12 mouse cellular contexts compared by ENCODE assay signal in genomic region chr2:170250680-170251079, GRCm38 (mm10).
"Had no signal": no experiment of that assay in that cellular context is flagged by ENCODE, and none has a peak within 500 bp of the region (broad histone marks: within the 10 kb centered on the region; RNA-seq: fewer than 3 reads in every experiment).

No protein-coding gene starts in this region.

- H3K27me3 ChIP-seq: limb, embryonic 15.5 days had no signal

- H3K4me2 ChIP-seq: limb, embryonic 15.5 days; liver, embryonic 13.5 days; midbrain, embryonic 12.5 days had no signal

- H3K4me1 ChIP-seq: limb, embryonic 15.5 days had no signal

- H3K4me3 ChIP-seq: limb, embryonic 15.5 days; liver, embryonic 13.5 days; midbrain, embryonic 12.5 days had no signal

- H3K27ac ChIP-seq: limb, embryonic 15.5 days; liver, embryonic 13.5 days; midbrain, embryonic 12.5 days; stomach, postnatal 0 days had no signal

- H3K9me3 ChIP-seq: limb, embryonic 15.5 days; liver, embryonic 13.5 days; midbrain, embryonic 12.5 days had no signal

- DNase-seq: kidney, postnatal 14 days; layer of hippocampus, postnatal 36 days; liver, embryonic 13.5 days; lung, adult 18-20 months; lung, postnatal 10 days; right cerebral cortex, adult 18-20 months; thymus, adult 18-20 months; thymus, postnatal 14 days had no signal

- H3K36me3 ChIP-seq: limb, embryonic 15.5 days; liver, embryonic 13.5 days; midbrain, embryonic 12.5 days had no signal

- H3K9ac ChIP-seq: limb, embryonic 15.5 days; liver, embryonic 13.5 days; midbrain, embryonic 12.5 days had no signal

- ATAC-seq: midbrain, embryonic 16.5 days had no signal
